Mouse (Mus musculus) T-helper 1 cell (primary cell): ENCODE measurements around the gene Dse.
"Not testable (repeated sequence)": the region's sequence is repeated elsewhere in the genome, so short reads cannot be mapped to it uniquely, and the experiment has no call there.

Experiments
- in situ Hi-C: fragments of 300-600 bp; cut with MboI, MseI; formaldehyde crosslinking; loops from one replicate; pipeline ENCODE4 v1.15.1; 2025; ENCODE audit warnings: high pct_unique_total_duplicates

The Dse gene

GRCm38 (mm10) chr10:34207503-34207850 lies at the start of gene Dse:
TSS of gene Dse (minus strand) at chr10:34207715.
- in situ Hi-C loops: no loop called here

- in situ Hi-C loops: not testable (repeated sequence)
These were observed 45.3 kb upstream of the Dse start for GRCm38 (mm10) chr10:34252833-34253232.

GRCm38 (mm10) chr10:34249594-34249993 lies 42.1 kb upstream of the Dse start:
- in situ Hi-C loops: no loop called here

- in situ Hi-C loops: no loop called here
These were observed 40.2 kb upstream of the Dse start for GRCm38 (mm10) chr10:34247757-34248156.

- in situ Hi-C loops: no loop called here
These were observed 38.6 kb upstream of the Dse start for GRCm38 (mm10) chr10:34246106-34246505.

- in situ Hi-C loops: no loop called here
These were observed 37.2 kb upstream of the Dse start for GRCm38 (mm10) chr10:34244745-34245144.

GRCm38 (mm10) chr10:34238536-34238935 lies 31.0 kb upstream of the Dse start:
- in situ Hi-C loops: no loop called here

GRCm38 (mm10) chr10:34236569-34236968 lies 29.1 kb upstream of the Dse start:
- in situ Hi-C loops: no loop called here

- in situ Hi-C loops: no loop called here
These were observed 27.9 kb upstream of the Dse start for GRCm38 (mm10) chr10:34235384-34235783.

- in situ Hi-C loops: no loop called here
These were observed 26.6 kb upstream of the Dse start for GRCm38 (mm10) chr10:34233931-34234745.

- in situ Hi-C loops: no loop called here
These were observed 25.9 kb upstream of the Dse start for GRCm38 (mm10) chr10:34233418-34233817.

- in situ Hi-C loops: no loop called here
These were observed 22.7 kb upstream of the Dse start for GRCm38 (mm10) chr10:34230121-34230675.

GRCm38 (mm10) chr10:34229491-34229890 lies 22.0 kb upstream of the Dse start:
- in situ Hi-C loops: no loop called here

- in situ Hi-C loops: no loop called here
These were observed 16.1 kb upstream of the Dse start for GRCm38 (mm10) chr10:34223660-34224059.

GRCm38 (mm10) chr10:34221909-34222620 lies 14.6 kb upstream of the Dse start:
- in situ Hi-C loops: no loop called here

- in situ Hi-C loops: no loop called here
These were observed 10.7 kb upstream of the Dse start for GRCm38 (mm10) chr10:34218191-34218590.

GRCm38 (mm10) chr10:34215667-34216066 lies 8.2 kb upstream of the Dse start:
- in situ Hi-C loops: no loop called here

GRCm38 (mm10) chr10:34209951-34210350 lies 2.4 kb upstream of the Dse start:
- in situ Hi-C loops: no loop called here

GRCm38 (mm10) chr10:34208031-34208430 lies 516 bp upstream of the Dse start:
- in situ Hi-C loops: no loop called here

GRCm38 (mm10) chr10:34206783-34207502 lies 572 bp downstream of the Dse start:
- in situ Hi-C loops: no loop called here

- in situ Hi-C loops: no loop called here
These were observed 1.1 kb downstream of the Dse start for GRCm38 (mm10) chr10:34206436-34206782.

- in situ Hi-C loops: no loop called here
These were observed 1.7 kb downstream of the Dse start for GRCm38 (mm10) chr10:34205825-34206224.
